Mouse (Mus musculus) hindbrain, embryonic 16.5 days (tissue): ENCODE data around the gene Pomc. TPM values are rescaled to one million over a fixed set of nuclear protein-coding genes. Genes with fewer than 3 reads are reported as not detected.
A peak's percentile ranks its signal among the peaks of the same experiment; 100 is the strongest.

Source experiments
- ATAC-seq: fragments of 200-750 bp; cut with Nextera tagmentation; 2 replicates; pipeline ENCODE4 v1.8.0; 2017; ENCODE audit warnings: moderate TSS enrichment, moderate library complexity
- H3K27ac ChIP-seq: fragments of 300-500 bp; sonication (generic); 2 replicates; pipeline ENCODE4 v1.5.1; 2014; ENCODE audit warnings: low read depth, mild to moderate bottlenecking, control low read depth, low read length, moderate library complexity
- H3K27me3 ChIP-seq: fragments of 300-500 bp; sonication (generic); replicated peaks from 2 replicates; pipeline ENCODE4 v1.6.1; 2014; ENCODE audit warnings: low read length; ENCODE audit not compliant: control insufficient read depth, insufficient read depth
- H3K36me3 ChIP-seq: fragments of 300-500 bp; sonication (generic); 2 replicates; pipeline ENCODE4 v1.6.1; 2014; ENCODE audit warnings: mild to moderate bottlenecking, low read length, moderate library complexity, mixed read lengths; ENCODE audit not compliant: control insufficient read depth, insufficient read depth
- H3K4me1 ChIP-seq: fragments of 300-500 bp; sonication (generic); 2 replicates; pipeline ENCODE4 v1.6.1; 2014; ENCODE audit warnings: low read depth, low read length; ENCODE audit not compliant: control insufficient read depth, insufficient read depth
- H3K4me2 ChIP-seq: fragments of 300-500 bp; sonication (generic); 2 replicates; pipeline ENCODE4 v1.6.1; 2014; ENCODE audit warnings: mild to moderate bottlenecking, low read length, control low read depth, moderate library complexity
- H3K4me3 ChIP-seq: fragments of 300-500 bp; sonication (generic); 2 replicates; pipeline ENCODE4 v1.5.1; 2014; ENCODE audit warnings: mild to moderate bottlenecking, low read length, control low read depth, moderate library complexity
- H3K9ac ChIP-seq: fragments of 300-500 bp; sonication (generic); 2 replicates; pipeline ENCODE4 v1.6.1; 2014; ENCODE audit warnings: low read depth, mild to moderate bottlenecking, control low read depth, low read length, moderate library complexity
- H3K9me3 ChIP-seq: fragments of 300-500 bp; sonication (generic); 2 replicates; pipeline ENCODE4 v1.6.1; 2014; ENCODE audit warnings: mild to moderate bottlenecking, low read length, moderate library complexity; ENCODE audit not compliant: control insufficient read depth
- WGBS: fragments of 180-500 bp; shearing (Covaris S2); extraction: QIAGEN DNeasy Blood & Tissue Kit; methylation state at CpG from one replicate; pipeline ENCODE4 v1.1.7; 2014; 5-methylcytosine and 5-hydroxymethylcytosine counted together
- polyA plus RNA-seq: library from polyadenylated mRNA; unstranded; fragments of >200 nt; fragmentation: Nextera tagmentation; extraction: Ambion mirVana; gene quantifications from 2 replicates; pipeline ENCODE4 v1.2.1, GENCODE M21; 2015

The Pomc gene
- 3.4 and 3.9 TPM in 2 replicates for polyA plus RNA-seq

DNA sequence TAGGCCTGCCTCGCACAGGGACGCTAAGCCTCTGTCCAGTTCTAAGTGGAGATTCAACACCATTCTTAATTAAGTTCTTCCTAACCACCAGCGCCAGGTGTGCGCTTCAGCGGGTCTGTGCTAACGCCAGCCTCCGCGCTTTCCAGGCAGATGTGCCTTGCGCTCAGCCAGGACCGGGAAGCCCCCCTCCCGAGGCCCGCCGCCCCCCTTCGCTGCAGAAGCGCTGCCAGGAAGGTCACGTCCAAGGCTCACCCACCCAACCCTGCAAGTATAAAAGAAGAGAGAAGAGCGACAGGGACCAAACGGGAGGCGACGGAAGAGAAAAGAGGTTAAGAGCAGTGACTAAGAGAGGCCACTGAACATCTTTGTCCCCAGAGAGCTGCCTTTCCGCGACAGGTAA lies at the start of gene Pomc:
Pomc (plus strand) TSS at position 301 of the 400 bp plus-strand sequence.
- Histone ChIP-seq H3K9ac (no peak within 1 kb of the TSS), H3K9me3 (no peaks in the 10 kb centered on the region), H3K27ac (no peak within 1 kb of the TSS), H3K4me2 (peak within 1 kb of the TSS; percentile 37; the same call in 1 of the 2 replicates), H3K27me3 (peaks cover 6% of the 10 kb centered on the region; the same call in 1 of the 2 replicates), H3K4me3 (no peak within 1 kb of the TSS; the same call in 1 of the 2 replicates), H3K4me1 (peaks cover 4% of the 10 kb centered on the region), H3K36me3 (no peaks in the 10 kb centered on the region)
- ATAC-seq: no peak
- WGBS: 20% methylated on average over 22 of the region's 22 CpGs

DNA sequence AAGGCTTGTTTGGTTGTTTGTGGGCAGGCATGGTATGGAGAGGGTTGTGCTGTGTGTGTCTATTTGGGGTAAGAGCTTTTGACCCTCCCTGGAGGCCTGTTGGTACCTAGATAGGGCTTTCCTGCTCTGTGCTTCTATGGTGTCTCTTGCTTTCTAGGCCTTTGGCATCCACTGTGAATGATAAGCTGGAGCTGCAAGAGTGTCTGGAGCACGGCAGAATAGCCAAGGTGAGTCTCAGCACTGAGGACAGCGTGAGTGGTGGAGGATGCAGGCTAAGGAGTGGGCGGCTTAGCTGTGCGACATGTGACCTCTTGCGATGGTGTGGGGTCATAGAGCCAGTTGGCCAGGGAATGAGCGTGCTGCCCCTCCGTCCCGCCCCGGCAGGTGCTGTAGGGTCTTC lies 49.3 kb upstream of the Pomc start:
- Histone ChIP-seq H3K27ac (no peak overlapping the region), H3K9me3 (no peaks in the 10 kb centered on the region), H3K36me3 (peaks cover 42% of the 10 kb centered on the region), H3K4me2 (no peak overlapping the region), H3K4me3 (no peak overlapping the region), H3K9ac (no peak overlapping the region), H3K4me1 (no peaks in the 10 kb centered on the region), H3K27me3 (no peaks in the 10 kb centered on the region)
- WGBS: 96% methylated on average over 9 of the region's 9 CpGs
- no peak for ATAC-seq

DNA sequence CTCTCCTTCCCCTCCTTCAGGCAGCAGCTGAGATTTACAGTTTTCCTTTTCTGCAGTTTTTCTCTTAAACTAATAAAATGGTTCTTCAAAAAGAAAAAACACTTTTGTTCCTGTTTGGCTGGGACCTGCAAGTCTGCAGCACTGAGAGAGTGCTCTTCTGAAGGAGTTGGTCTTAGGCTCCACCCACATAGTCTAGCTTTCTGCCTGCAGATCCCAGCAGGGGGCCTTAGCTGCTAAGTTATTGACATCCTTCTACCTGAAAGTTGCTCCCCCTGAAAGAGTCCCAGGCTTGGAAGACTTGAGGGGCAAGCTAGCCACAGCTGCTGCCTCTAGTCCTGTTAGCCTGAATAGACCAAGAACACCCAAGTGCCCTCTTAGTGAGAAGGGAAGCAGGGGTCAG lies 48.4 kb upstream of the Pomc start:
- Histone ChIP-seq H3K4me1 (no peaks in the 10 kb centered on the region), H3K4me2 (no peak overlapping the region), H3K36me3 (peaks cover 40% of the 10 kb centered on the region), H3K9ac (no peak overlapping the region), H3K27me3 (no peaks in the 10 kb centered on the region), H3K9me3 (no peaks in the 10 kb centered on the region), H3K27ac (no peak overlapping the region), H3K4me3 (no peak overlapping the region)
- ATAC-seq: no peak

DNA sequence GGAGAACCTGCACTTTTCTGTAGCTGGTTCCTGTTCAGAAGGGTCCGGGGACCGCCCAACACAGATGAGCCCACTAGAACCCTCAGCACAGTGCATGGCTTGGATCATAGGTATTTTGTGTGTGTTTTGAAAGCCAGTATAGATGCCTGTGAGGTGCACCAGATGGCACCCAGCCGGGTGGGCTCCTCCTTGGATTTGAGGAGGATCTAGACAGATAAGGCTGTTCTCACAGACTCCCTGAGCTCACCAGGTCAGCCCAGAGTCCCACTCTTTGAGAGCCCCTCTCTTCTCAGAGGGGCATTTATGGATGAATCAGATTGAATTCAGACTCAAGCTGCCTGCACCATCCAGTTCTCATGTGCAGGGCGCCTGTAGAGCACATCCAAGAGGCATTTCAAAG lies 47.7 kb upstream of the Pomc start:
- Histone ChIP-seq H3K27ac (no peak overlapping the region), H3K36me3 (peaks cover 33% of the 10 kb centered on the region)
- WGBS: 90% methylated on average over 4 of the region's 4 CpGs

DNA sequence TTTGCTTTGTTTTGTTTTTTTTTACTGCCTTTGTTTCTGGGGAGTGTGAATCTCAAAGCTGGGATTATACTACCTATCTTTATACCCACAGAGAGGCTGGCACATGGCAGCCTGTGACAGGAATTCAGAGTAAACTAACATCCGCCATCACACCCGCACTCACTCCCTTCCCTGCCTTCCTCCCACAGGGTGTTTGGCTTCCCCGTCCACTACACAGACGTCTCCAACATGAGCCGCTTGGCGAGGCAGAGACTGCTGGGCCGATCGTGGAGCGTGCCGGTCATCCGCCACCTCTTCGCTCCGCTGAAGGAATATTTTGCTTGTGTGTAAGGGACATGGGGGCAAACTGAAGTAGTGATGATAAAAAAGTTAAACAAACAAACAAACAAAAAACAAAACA lies 47.3 kb upstream of the Pomc start:
- H3K27ac ChIP-seq: no peak overlapping the region
- H3K36me3 ChIP-seq: peaks cover 29% of the 10 kb centered on the region
- no peak overlapping the region for H3K9ac ChIP-seq
- no peak overlapping the region for H3K4me2 ChIP-seq
- H3K4me1 ChIP-seq: no peaks in the 10 kb centered on the region
- H3K4me3 ChIP-seq: no peak overlapping the region
- no peaks in the 10 kb centered on the region for H3K27me3 ChIP-seq
- WGBS: 64% methylated on average over 13 of the region's 13 CpGs
- no peak for ATAC-seq
- H3K9me3 ChIP-seq: no peaks in the 10 kb centered on the region

More for the DNA sequence above, 47.7 kb upstream of the Pomc start:
- no peak for ATAC-seq
- H3K27me3 ChIP-seq: no peaks in the 10 kb centered on the region
- H3K4me2 ChIP-seq: no peak overlapping the region
- no peaks in the 10 kb centered on the region for H3K4me1 ChIP-seq
- H3K9ac ChIP-seq: no peak overlapping the region
- H3K9me3 ChIP-seq: no peaks in the 10 kb centered on the region
- no peak overlapping the region for H3K4me3 ChIP-seq

DNA sequence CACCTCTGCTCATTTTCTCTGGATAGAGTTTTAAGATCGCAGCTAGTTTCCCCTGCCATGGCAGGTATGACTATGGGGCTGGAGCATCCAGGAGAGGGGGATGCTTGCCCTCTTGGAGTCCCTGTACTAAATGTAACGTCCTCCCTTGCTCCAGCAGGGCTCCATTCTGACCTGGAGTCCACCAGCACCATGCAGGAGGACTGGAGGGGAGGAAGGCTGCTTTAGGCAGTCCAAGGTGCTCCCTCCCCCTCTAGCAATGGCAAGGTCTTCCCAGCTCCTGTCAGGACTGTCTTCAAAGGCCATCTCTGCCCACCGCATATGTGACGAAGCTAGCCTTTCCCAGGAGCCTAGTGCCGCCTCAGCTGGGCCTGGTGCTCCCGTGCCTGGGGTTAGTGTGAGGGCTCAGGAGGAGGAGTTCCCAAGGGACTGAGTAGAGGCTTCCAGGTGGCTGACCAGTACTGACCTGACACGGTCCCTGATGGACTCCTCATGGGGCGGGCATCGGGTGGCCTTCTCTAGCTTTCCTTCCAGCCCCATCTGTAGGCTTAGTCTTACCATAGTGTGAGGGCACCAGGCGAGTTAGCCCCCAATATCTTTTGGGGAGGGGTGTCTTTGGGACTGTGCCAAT lies 44.2 kb upstream of the Pomc start:
- no peak overlapping the region for H3K4me3 ChIP-seq
- no peaks in the 10 kb centered on the region for H3K4me1 ChIP-seq
- H3K9ac ChIP-seq: no peak overlapping the region
- H3K4me2 ChIP-seq: no peak overlapping the region
- ATAC-seq: peak; percentile 45
- WGBS: 70% methylated on average over 10 of the region's 10 CpGs
- no peaks in the 10 kb centered on the region for H3K9me3 ChIP-seq
- H3K27ac ChIP-seq: no peak overlapping the region
- peaks cover 11% of the 10 kb centered on the region; the same call in 1 of the 2 replicates for H3K36me3 ChIP-seq
- H3K27me3 ChIP-seq: no peaks in the 10 kb centered on the region

DNA sequence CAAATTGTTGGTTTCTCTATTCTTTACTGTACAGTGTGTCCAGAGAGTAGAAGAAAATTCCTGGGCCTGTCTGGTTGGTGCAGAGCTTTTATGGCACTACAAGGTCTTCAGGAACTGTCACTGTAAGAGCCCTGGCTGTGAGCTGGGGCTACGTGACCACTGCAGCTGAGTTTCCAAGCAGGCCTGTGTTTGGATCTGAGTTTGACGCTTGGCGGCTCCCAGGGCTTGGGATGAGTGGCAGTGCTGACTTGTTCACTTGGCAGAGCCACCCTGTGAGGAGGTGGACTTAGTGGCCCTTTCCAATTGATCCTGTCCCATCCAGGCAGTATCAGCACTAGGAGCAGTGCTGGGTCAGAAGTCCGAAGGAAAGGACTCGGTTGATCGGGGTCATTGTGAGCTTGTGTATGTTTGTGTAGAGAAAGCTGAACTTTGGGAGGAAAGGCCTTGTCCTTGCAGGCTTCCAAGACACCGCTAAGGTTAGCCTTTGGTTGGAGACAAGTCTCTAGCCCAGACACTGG lies 42.9 kb upstream of the Pomc start:
- no peak overlapping the region for H3K9ac ChIP-seq
- peaks cover 5% of the 10 kb centered on the region; the same call in 1 of the 2 replicates for H3K36me3 ChIP-seq
- no peak for ATAC-seq
- no peak overlapping the region for H3K4me2 ChIP-seq
- WGBS: 92% methylated on average over 7 of the region's 7 CpGs
- H3K4me1 ChIP-seq: no peaks in the 10 kb centered on the region
- no peaks in the 10 kb centered on the region for H3K27me3 ChIP-seq
- H3K27ac ChIP-seq: no peak overlapping the region
- H3K4me3 ChIP-seq: no peak overlapping the region
- no peaks in the 10 kb centered on the region for H3K9me3 ChIP-seq

DNA sequence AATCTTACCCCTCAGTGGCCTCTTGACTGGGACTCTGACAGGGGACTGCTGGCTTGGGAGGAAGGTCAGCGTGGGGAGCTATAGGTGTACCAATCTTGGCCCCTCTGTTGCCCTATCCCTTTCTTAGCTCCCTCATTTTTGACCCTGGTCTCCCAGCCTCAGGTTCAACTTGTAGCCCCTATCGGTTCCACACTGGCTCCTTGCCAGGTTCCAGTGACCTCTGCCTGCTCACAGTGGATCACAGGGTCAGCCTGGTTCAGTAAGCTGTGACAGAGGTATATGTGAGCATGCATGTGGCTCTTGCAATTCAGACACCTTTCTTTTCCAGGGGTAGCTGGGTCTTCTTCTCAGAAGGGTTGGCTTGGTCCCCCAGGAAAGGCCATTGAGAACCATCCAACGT lies 38.9 kb upstream of the Pomc start:
- Histone ChIP-seq H3K4me1 (peaks cover 4% of the 10 kb centered on the region; the same call in 1 of the 2 replicates), H3K27ac (no peak overlapping the region), H3K9me3 (no peaks in the 10 kb centered on the region), H3K27me3 (no peaks in the 10 kb centered on the region), H3K36me3 (no peaks in the 10 kb centered on the region), H3K4me3 (no peak overlapping the region), H3K9ac (no peak overlapping the region), H3K4me2 (no peak overlapping the region)
- 88% methylated on average over 3 of the region's 3 CpGs for WGBS
- ATAC-seq: no peak

DNA sequence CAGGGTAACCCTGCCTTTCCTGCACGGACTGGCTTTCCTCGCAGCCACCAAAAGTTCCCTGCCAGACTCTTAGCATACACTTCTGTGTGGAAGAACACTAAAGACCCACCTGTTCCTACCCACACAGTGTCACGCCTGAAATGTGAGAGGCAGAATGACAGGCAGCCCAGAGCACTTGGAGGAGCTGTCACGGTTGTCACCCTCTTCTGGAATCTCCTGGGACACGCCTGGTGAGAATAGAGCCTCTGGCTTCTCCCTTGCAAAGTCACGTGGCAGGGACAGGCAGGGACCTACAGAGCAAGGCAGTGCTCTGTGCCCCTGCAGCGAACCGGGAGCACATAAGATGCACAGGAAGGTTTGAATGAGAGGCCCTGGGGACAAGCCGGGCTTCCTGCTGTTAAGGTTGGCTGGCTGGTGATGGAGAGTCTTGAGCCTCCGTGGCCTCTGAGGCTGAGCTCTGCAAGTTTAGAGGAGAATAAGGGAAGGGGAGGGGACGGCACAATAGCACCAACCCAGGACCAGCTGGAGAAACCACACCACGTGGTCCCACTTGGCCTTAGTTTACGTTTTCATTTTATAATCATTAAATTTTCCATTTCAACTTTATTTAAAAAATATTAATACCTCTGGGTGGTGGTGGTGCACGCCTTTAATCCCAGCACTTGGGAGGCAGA lies 36.9 kb upstream of the Pomc start:
- no peak overlapping the region for H3K27ac ChIP-seq
- H3K4me2 ChIP-seq: no peak overlapping the region
- H3K9me3 ChIP-seq: no peaks in the 10 kb centered on the region
- H3K9ac ChIP-seq: no peak overlapping the region
- no peak overlapping the region for H3K4me3 ChIP-seq
- H3K4me1 ChIP-seq: peaks cover 4% of the 10 kb centered on the region; the same call in 1 of the 2 replicates
- H3K36me3 ChIP-seq: no peaks in the 10 kb centered on the region
- ATAC-seq: peak; percentile 48
- H3K27me3 ChIP-seq: no peaks in the 10 kb centered on the region
- 19% methylated on average over 14 of the region's 14 CpGs for WGBS
